Mouse (Mus musculus) liver, embryonic 14.5 days (tissue): Measurements from ENCODE around the gene Gja6.

Experiments
- CTCF ChIP-seq: IDR thresholded peaks from 2 replicates; pipeline ENCODE4 v1.5.1; 2016; ENCODE audit warnings: antibody characterized with exemption, low read depth, control low read depth
- EP300 ChIP-seq: IDR thresholded peaks from 2 replicates; pipeline ENCODE4 v1.6.1; 2016; ENCODE audit warnings: antibody characterized with exemption, low read depth

DNA sequence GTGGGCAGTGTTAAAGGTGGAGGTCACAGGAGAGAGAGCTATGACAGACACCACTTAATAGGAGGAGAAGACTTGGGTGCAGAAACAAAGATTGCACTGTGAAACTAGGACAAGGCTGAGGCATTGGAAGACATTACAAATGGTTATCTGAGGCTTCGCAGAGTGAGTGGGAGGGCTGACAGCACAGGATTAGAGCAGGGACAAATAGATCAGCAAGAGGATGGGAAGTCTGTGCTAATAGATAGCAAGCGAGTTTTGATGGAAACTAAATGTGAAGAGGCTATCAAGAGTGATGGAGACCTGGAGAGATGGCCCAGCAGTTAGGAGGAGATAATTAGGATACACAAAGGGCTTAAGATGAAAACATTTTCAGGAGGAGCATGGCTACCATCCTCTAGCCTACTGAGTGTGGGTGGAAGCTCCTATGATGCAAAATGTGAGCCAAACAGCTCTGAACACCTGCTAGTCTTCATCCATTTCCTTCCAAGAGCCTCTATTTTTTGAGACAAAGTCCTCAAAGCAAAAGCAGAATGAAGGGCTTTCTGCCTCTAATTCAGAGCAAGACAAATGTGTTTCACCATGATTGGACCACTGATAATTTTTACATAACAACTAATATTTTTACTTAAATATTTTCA, 1.7 kb downstream of the Gja6 start:
- TF ChIP-seq CTCF (no peak), EP300 (peak; percentile 88)
